Mouse (Mus musculus) stomach, adult 2 months (tissue): ENCODE results near the gene Eif5a. TPM values are rescaled to one million over a fixed set of nuclear protein-coding genes. Genes with fewer than 3 reads are reported as not detected.

Source experiments
- polyA plus RNA-seq: library from polyadenylated mRNA; depleted of rRNA; stranded (reverse); fragments of >200 nt; gene quantifications from 2 replicates; pipeline ENCODE4 v1.2.3, GENCODE M21; 2012; rRNA removed

Gene Eif5a
- polyA plus RNA-seq = 152 and 162 TPM in 2 replicates

DNA sequence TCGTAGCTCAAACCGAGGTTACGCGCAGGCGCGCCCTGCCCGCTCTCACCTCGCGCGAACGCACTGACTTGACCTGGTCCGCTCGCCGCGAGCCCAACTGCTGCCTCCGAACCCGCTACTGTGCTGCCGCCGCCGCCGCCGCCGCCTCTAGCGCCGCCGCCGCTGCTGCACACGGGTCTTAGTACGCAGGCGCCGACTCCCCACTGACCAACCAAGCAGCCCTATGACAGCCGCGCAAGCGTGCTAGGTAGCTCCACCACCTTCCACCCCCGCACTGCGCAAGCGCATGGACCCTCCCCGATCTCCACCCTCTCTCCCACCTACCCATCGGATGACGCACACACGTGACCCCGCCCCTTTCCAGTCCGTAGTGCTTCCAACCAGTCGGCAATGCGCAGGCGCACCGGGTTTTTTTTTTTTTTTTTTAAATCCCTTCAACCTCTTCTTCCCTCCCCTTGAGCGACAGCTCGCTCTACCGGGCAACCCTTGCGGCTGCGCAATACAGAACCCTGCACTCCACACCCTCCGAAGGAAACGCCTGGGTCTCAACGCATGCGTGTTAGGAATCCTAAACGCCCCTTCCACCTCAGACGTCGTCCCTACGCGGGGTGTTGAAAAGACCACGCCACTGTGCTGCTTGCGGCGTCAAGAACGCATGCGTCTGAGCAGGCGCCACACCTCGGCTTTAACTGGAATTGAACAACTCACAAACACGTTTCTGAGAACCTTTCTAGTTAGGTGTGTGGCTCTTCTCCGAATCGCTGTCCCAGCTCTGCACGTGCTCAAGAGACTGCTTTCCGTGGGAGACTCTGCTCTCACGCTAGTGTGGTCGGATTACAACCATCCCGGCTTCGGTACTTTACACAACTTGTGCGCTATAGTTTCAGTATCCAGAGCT, at the start of gene Eif5a:
Gene Eif5a, minus strand, starts transcription at position 845 of the 898 bp plus-strand sequence.

DNA sequence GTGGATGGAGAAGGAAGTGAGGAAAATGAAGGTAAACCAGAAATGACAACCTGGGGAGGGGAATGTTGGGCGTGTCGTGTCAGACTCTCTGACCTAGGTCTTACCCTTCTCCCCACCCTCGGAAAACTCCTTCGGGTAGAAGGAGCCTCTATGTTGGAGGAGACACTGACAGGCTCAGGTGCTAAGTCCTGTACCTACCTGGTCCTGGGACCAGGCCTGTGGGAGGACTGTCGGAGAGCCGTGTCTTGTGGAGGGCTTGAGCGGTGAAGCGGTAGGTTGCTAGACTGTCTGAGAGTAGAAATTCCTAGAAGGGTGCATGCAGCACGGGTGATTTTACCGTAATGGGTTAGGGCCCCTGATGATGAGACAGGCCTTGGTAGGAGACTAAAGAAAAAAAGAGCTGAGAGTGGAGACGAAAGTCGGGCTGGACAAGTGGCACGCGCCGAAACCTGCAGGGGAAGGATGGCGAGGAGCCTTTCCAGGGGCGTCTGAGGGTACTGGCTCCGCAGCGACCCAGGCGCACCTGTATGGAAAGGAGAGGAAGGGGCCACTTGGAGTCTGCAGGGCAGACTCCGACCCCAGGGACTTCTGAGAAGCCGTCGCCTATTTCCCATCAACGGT, 43.0 kb upstream of the Eif5a start, which contains the start of gene Cldn7:
Gene Cldn7, plus strand, starts transcription at position 130 of the 621 bp plus-strand sequence.

DNA sequence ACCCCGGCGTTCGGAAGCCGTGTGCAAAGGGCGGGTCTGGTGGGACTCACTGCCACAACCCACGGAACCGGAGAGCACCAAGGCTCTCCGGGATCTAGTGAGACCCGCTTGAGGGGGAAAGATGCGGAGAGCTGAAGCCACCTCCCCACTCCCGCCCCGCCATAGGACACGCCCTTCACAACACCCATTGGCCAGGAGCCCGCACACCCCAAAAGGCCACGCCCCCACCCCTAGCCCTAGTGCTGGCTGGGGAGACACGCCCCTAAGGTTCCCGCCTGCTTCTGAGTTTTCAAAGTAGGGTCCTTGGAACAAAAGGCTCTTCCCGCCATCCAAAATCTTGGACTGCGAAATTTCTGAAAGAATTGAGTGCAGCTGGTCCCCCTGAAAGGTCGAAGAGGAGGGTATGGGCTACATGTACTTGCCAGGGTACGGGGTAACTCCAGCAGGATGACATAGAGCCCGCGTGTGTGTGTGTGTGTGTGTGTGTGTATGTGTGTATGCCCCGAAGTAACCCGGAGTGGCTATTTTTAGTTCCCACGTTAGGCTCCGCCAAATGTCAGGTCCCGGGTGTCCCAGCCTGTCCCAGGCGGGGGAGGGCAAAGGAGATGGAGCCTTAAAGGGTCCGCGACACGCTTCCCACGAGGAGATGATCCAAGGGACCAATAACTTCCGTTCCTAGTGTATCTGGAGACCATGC, 26.5 kb upstream of the Eif5a start, which contains the start of gene Slc2a4:
Gene Slc2a4, minus strand, starts transcription at position 123 of the 697 bp plus-strand sequence.

GRCm38 (mm10) chr11:69935137-69935879, 13.6 kb upstream of the Eif5a start, which contains the start of gene Ybx2:
TSS of gene Ybx2 (plus strand) at chr11:69935796.

DNA sequence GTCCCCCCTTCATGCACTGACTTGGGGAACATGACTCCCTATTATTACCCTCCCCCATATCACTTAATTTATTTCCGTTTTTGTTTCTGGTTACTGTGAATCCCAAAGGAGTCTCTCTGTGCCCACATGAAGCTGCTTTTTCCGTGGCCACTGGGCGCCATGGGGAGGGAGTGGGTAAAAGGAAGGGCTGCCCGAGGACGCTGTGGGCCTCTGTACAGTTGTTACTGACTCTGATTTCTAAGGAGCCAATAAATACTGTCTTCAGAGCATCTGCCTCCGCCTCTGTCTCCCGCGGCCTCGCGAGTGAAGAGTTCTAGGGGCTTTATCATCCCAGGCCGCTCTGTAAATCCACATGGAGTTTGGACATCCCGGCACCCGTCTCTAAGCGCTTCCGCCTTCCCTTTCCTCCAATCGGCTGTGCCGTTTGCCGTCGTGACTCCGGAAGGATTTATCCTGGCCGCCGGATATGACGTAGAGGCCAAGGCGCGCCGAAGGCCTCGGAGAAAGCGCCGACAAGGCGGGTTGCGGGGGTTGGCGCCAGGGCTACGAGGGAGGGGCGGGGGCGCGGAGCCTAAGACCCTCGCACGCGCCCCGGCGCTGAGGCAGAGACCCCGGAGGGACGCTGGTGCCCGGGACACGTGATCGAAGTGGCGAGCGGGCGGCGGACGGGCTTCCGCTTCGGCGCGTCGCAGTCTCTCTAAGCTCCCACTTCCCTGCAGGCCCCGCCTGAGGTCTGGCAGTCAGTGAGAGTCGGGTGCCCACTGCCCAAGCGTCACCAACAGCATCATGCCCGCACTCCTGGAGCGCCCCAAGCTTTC, 8.0 kb downstream of the Eif5a start, which contains the start of gene Gps2:
Gene Gps2, plus strand, starts transcription at position 335 of the 818 bp plus-strand sequence.

DNA sequence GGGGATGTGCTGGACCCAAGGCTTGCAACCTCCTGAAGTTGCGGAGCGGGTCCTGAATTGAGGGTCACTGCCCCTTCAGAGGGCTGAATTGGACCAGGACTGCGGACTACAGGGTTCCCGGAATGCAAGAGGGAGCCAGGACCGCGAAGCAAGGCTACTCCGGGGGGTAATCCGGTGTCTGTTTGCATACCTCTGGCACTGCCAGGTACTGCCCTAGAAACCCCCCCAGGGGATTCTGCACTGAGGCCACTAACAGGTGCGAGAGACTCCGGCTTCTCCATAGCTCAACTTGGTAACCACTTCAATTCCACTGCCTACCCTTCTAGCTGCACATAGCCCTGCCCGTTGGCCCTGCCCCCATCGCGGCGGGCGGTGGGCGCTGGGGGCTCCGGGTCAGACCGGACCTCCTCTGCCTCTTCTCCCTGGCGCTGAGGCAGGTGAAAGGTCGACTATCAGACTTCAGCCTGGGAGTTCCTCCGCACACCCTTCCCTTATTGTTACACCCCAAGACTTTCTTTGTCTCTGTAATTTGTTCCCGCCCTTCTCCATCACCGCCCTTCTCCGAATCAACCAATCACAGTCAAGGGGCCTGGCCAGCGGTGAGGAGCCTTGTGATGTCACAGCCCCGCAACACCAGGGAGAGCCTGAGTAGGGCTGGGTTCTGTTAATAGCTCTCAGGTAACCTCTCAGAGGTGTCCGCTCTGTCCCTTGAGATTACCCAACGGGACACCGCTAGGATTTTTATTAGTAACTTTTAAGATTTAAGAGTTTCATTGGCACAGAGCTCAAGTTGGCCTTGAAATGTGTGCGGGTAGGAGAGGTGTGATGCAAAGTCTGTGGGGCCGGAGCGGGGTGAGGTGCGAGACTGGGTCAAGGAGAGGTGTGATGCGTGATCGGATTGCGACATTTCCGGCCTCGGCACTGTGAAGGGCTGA, 21.0 kb downstream of the Eif5a start, which contains the start of the genes 2810408A11Rik and Neurl4:
Gene 2810408A11Rik, minus strand, starts transcription at position 517 of the 935 bp plus-strand sequence.
Gene Neurl4, plus strand, starts transcription at position 602 of the 935 bp plus-strand sequence.

GRCm38 (mm10) chr11:69895291-69895690, 26.5 kb downstream of the Eif5a start, which contains the start of gene Acap1:
TSS of gene Acap1 (minus strand) at chr11:69895539.

DNA sequence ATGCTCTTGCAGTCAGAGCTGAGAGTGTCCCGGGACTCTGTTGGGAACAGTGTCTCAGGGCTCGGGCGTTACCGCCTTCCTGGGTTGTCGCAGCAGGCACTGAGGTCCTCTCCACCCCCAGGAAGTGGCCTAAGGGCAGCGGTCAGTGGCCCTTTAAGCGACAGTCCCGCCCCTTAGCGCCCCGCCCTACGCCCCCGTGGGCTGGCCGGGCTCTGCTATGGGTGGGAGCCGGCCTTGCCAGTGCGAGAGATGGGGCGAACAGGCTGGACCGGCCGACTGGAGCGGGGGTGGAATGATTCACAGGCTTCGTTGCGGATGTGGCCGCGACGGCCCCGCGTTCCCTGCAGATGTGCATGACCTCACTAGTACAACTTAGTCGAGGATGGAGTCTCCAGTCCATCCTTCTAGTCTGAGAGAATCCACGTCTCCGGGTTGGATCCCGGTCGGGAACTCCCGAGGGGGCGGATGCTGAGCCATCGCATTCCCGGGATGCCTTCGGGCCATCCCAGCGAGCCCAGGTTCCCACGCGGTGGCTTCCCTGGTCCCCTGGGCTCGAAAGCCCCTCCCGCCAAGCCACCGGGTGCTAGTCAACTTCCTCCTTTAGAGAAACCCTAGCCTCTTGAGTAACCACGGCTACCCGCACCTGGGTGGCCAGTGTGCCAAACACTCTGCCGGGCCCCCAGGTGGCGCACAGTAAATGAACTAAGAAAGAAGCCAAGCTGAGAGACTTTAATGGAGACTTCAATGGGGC, 40.7 kb downstream of the Eif5a start, which contains the start of gene Kctd11:
Gene Kctd11, minus strand, starts transcription at position 554 of the 751 bp plus-strand sequence.

DNA sequence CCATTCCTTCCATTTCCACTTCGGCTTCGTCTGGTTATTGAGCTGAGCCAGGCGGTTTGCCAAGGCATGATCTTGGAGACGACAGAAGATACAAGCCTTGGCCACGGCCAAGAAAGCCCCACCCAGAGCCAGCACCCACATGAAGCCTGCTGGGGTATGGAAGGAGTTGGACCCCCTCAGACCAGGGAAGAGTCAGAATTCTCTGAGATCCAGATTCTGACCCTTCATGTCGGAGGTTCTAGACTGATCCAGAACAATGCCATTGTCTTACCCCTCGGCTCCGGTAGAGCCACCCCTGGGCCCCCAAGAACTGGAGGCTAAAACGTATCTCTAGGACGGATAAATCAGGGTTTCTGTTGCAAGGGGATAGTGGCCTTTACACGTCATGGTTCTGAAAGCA, 43.9 kb downstream of the Eif5a start, which contains the start of gene Tmem95:
Gene Tmem95, minus strand, starts transcription at position 141 of the 400 bp plus-strand sequence.

Other genes with a start within 250 kb of the Eif5a start
- gene Eif4a1, start 249.5 kb downstream of the Eif5a start, polyA plus RNA-seq = 47.2 and 66.8 TPM in 2 replicates
- 10.6 and 12.6 TPM in 2 replicates for gene Senp3, start 239.9 kb downstream of the Eif5a start, polyA plus RNA-seq
- gene Tnfsf13, start 236.2 kb downstream of the Eif5a start, polyA plus RNA-seq = 1.0 and 1.7 TPM in 2 replicates
- 15.9 and 22.7 TPM in 2 replicates for gene Tnfsf12, start 226.1 kb downstream of the Eif5a start, polyA plus RNA-seq
- gene Tnfsfm13, start 225.9 kb downstream of the Eif5a start, polyA plus RNA-seq = 4.2 and 5.1 TPM in 2 replicates
- 7.3 and 12.3 TPM in 2 replicates for gene Polr2a, start 163.3 kb downstream of the Eif5a start, polyA plus RNA-seq
- 0.12 and 0.19 TPM in 2 replicates for gene Slc35g3, start 160.0 kb downstream of the Eif5a start, polyA plus RNA-seq
- 10.3 and 17.5 TPM in 2 replicates for gene Zbtb4, start 156.0 kb downstream of the Eif5a start, polyA plus RNA-seq
- gene Chrnb1, start 126.0 kb downstream of the Eif5a start, polyA plus RNA-seq = 3.2 and 5.8 TPM in 2 replicates
- 2.3 and 2.6 TPM in 2 replicates for gene Fgf11, start 120.1 kb downstream of the Eif5a start, polyA plus RNA-seq
- gene Tmem102, start 116.3 kb downstream of the Eif5a start, polyA plus RNA-seq = 23.4 and 35.3 TPM in 2 replicates
- not detected in 2 replicates for gene Gm39566, start 106.7 kb downstream of the Eif5a start, polyA plus RNA-seq
- not detected in 2 replicates for gene Spem2, start 103.5 kb downstream of the Eif5a start, polyA plus RNA-seq
- gene Spem1, start 99.8 kb downstream of the Eif5a start, polyA plus RNA-seq = 0.05 TPM in 1 of 2 replicates, not detected in the other
- gene Nlgn2, start 84.2 kb downstream of the Eif5a start, polyA plus RNA-seq = 10.0 and 11.0 TPM in 2 replicates
- gene Tmem256, start 83.4 kb downstream of the Eif5a start, polyA plus RNA-seq = 105 and 145 TPM in 2 replicates
- 51.9 and 53.6 TPM in 2 replicates for gene Plscr3, start 75.6 kb downstream of the Eif5a start, polyA plus RNA-seq
- 18.6 and 19.9 TPM in 2 replicates for gene Tnk1, start 63.2 kb downstream of the Eif5a start, polyA plus RNA-seq
- not detected in 2 replicates for gene Tmem95, start 43.9 kb downstream of the Eif5a start, polyA plus RNA-seq
- gene Kctd11, start 40.6 kb downstream of the Eif5a start, polyA plus RNA-seq = 7.2 and 8.2 TPM in 2 replicates
- 0.81 and 1.9 TPM in 2 replicates for gene Acap1, start 26.4 kb downstream of the Eif5a start, polyA plus RNA-seq
- 0.77 and 1.0 TPM in 2 replicates for gene 2810408A11Rik, start 21.0 kb downstream of the Eif5a start, polyA plus RNA-seq
- gene Neurl4, start 20.9 kb downstream of the Eif5a start, polyA plus RNA-seq = 11.5 and 14.7 TPM in 2 replicates
- gene Gps2, start 8.1 kb downstream of the Eif5a start, polyA plus RNA-seq = 71.1 and 72.4 TPM in 2 replicates
- 26.1 and 33.8 TPM in 2 replicates for gene Ybx2, start 13.8 kb upstream of the Eif5a start, polyA plus RNA-seq
- gene Slc2a4, start 26.2 kb upstream of the Eif5a start, polyA plus RNA-seq = 51.9 and 55.0 TPM in 2 replicates
- gene Cldn7, start 42.8 kb upstream of the Eif5a start, polyA plus RNA-seq = 3.6 and 4.8 TPM in 2 replicates
- gene Ctdnep1, start 59.2 kb upstream of the Eif5a start, polyA plus RNA-seq = 39.4 and 42.7 TPM in 2 replicates
- 27.8 and 29.8 TPM in 2 replicates for gene Elp5, start 60.6 kb upstream of the Eif5a start, polyA plus RNA-seq
- gene Gabarap, start 69.2 kb upstream of the Eif5a start, polyA plus RNA-seq = 180 and 211 TPM in 2 replicates
- 2.7 and 4.8 TPM in 2 replicates for gene Phf23, start 73.8 kb upstream of the Eif5a start, polyA plus RNA-seq
- gene Dvl2, start 78.6 kb upstream of the Eif5a start, polyA plus RNA-seq = 5.2 and 6.7 TPM in 2 replicates
- 53.2 and 55.7 TPM in 2 replicates for gene Acadvl, start 93.5 kb upstream of the Eif5a start, polyA plus RNA-seq
- 5.7 and 6.6 TPM in 2 replicates for gene Dlg4, start 95.0 kb upstream of the Eif5a start, polyA plus RNA-seq
- 0.32 TPM in 1 of 2 replicates, not detected in the other for gene Asgr1, start 132.1 kb upstream of the Eif5a start, polyA plus RNA-seq
- gene Asgr2, start 170.7 kb upstream of the Eif5a start, polyA plus RNA-seq = 0.20 and 0.28 TPM in 2 replicates
- gene Mgl2, start 208.4 kb upstream of the Eif5a start, polyA plus RNA-seq = 1.7 TPM in 2 replicates
- 1.6 and 2.4 TPM in 2 replicates for gene Clec10a, start 234.2 kb upstream of the Eif5a start, polyA plus RNA-seq